Mouse (Mus musculus) lung, adult 2 months (tissue): ENCODE measurements around the gene Abca13.

Source experiments
- CTCF ChIP-seq: fragments of 200-500 bp; IDR thresholded peaks from 2 replicates; pipeline ENCODE4 v1.5.1; 2011; ENCODE audit warnings: mild to moderate bottlenecking, low read length, control low read depth; ENCODE audit not compliant: insufficient read depth
- POLR2A ChIP-seq: fragments of 200-500 bp; IDR thresholded peaks from 2 replicates; pipeline ENCODE4 v1.6.1; 2011; ENCODE audit warnings: low read depth, mild to moderate bottlenecking, control low read depth, low read length, borderline replicate concordance; ENCODE audit errors: extremely low read depth

GRCm38 (mm10) chr11:9601096-9601495, 409.4 kb downstream of the Abca13 start:
- TF ChIP-seq POLR2A (no peak), CTCF (no peak)
